Mouse (Mus musculus) MEL (cell line): ENCODE measurements around the gene Tnfrsf13c. TPM values are rescaled to one million over a fixed set of nuclear protein-coding genes. Genes with fewer than 3 reads are reported as not detected.

Experiments used
- DNase-seq: peaks from one replicate; pipeline ENCODE4 v3.0.0; 2011; ENCODE audit warnings: low read depth, low spot score
- H3K27ac ChIP-seq: 2 replicates; pipeline ENCODE4 v1.5.1; 2012; ENCODE audit warnings: low read depth, mild to moderate bottlenecking, control low read depth, low read length, moderate library complexity; ENCODE audit not compliant: control insufficient read depth
- H3K27me3 ChIP-seq, 2 experiments: fragments of 150-350 bp in 1 of 2; sonication (generic) in 1 of 2; 2 replicates each; pipeline ENCODE4 v1.6.1; 2012; ENCODE audit warnings: low read length in 2 of 2, mild to moderate bottlenecking in 2 of 2, improper control_type of control experiment in 1 of 2, moderate library complexity in 1 of 2; ENCODE audit not compliant: insufficient read depth in 2 of 2, control insufficient read depth in 1 of 2
- H3K36me3 ChIP-seq, 2 experiments: 2 replicates each; pipeline ENCODE4 v1.6.1; 2012 to 2014; ENCODE audit warnings: low read length in 2 of 2, improper control_type of control experiment in 1 of 2, inconsistent platforms in 1 of 2, mild to moderate bottlenecking in 1 of 2; ENCODE audit not compliant: insufficient read depth in 2 of 2, control insufficient read depth in 1 of 2
- H3K4me1 ChIP-seq, 2 experiments: fragments of 150-350 bp in 1 of 2; sonication (generic) in 1 of 2; 2 replicates each; pipeline ENCODE4 v1.6.1; 2012; ENCODE audit warnings: low read length in 2 of 2, improper control_type of control experiment in 1 of 2, mild to moderate bottlenecking in 1 of 2; ENCODE audit not compliant: insufficient read depth in 2 of 2, control insufficient read depth in 1 of 2
- H3K4me3 ChIP-seq, 2 experiments: fragments of 150-350 bp in 1 of 2; sonication (generic) in 1 of 2; 2 replicates each; pipeline ENCODE4 v1.5.1; 2012; ENCODE audit warnings: low read depth in 2 of 2, low read length in 2 of 2, mild to moderate bottlenecking in 2 of 2, moderate library complexity in 2 of 2, control low read depth in 1 of 2, improper control_type of control experiment in 1 of 2; ENCODE audit not compliant: control insufficient read depth in 1 of 2, insufficient read depth in 1 of 2
- H3K79me2 ChIP-seq: 2 replicates; pipeline ENCODE4 v1.6.1; 2012; ENCODE audit warnings: mild to moderate bottlenecking, low read length, moderate library complexity; ENCODE audit not compliant: control insufficient read depth, poor library complexity, insufficient read depth
- H3K9ac ChIP-seq: 2 replicates; pipeline ENCODE4 v1.6.1; 2012; ENCODE audit warnings: low read depth, mild to moderate bottlenecking, control low read depth, low read length, moderate library complexity; ENCODE audit not compliant: control insufficient read depth, poor library complexity, severe bottlenecking
- H3K9me3 ChIP-seq: fragments of 150-350 bp; sonication (generic); replicated peaks from 2 replicates; pipeline ENCODE4 v1.6.1; 2012; ENCODE audit warnings: mild to moderate bottlenecking, low read length, improper control_type of control experiment, moderate library complexity; ENCODE audit not compliant: insufficient read depth
- BHLHE40 ChIP-seq: IDR thresholded peaks from 2 replicates; pipeline ENCODE4 v1.6.1; 2012; ENCODE audit warnings: low read depth, mild to moderate bottlenecking, inconsistent platforms, low read length, improper control_type of control experiment, borderline replicate concordance
- CHD1 ChIP-seq: IDR thresholded peaks from 2 replicates; pipeline ENCODE4 v1.6.1; 2012; ENCODE audit warnings: low read depth, mild to moderate bottlenecking, inconsistent platforms, low read length, improper control_type of control experiment
- CTCF ChIP-seq, 3 experiments: IDR thresholded peaks in 2 of 3; conservative IDR thresholded peaks in 1 of 3; 2 replicates each; pipeline ENCODE4 v1.5.1; 2011 to 2012; ENCODE audit warnings: low read length in 3 of 3, low read depth in 2 of 3, mild to moderate bottlenecking in 2 of 3, improper control_type of control experiment in 1 of 3, inconsistent platforms in 1 of 3, mixed read lengths in 1 of 3, moderate library complexity in 1 of 3; ENCODE audit not compliant: control insufficient read depth in 1 of 3, insufficient read depth in 1 of 3, poor library complexity in 1 of 3, severe bottlenecking in 1 of 3
- GABPA ChIP-seq: IDR thresholded peaks from 2 replicates; pipeline ENCODE4 v1.6.1; 2012; ENCODE audit warnings: low read depth, mild to moderate bottlenecking, inconsistent platforms, low read length, improper control_type of control experiment, moderate library complexity
- JUND ChIP-seq: IDR thresholded peaks from 2 replicates; pipeline ENCODE4 v1.6.1; 2011; ENCODE audit warnings: low read depth, mild to moderate bottlenecking, improper control_type of control experiment, low read length
- KAT2A ChIP-seq: conservative IDR thresholded peaks from 2 replicates; pipeline ENCODE4 v1.6.1; 2012; ENCODE audit warnings: low read depth, low read length, improper control_type of control experiment, inconsistent platforms
- MAFK ChIP-seq: IDR thresholded peaks from 2 replicates; pipeline ENCODE4 v1.6.1; 2011; ENCODE audit warnings: low read depth, mild to moderate bottlenecking, low read length, improper control_type of control experiment, borderline replicate concordance
- MAZ ChIP-seq: IDR thresholded peaks from 2 replicates; pipeline ENCODE4 v1.6.1; 2012; ENCODE audit warnings: low read depth, mild to moderate bottlenecking, inconsistent platforms, low read length, improper control_type of control experiment
- MYC ChIP-seq: IDR thresholded peaks from 2 replicates; pipeline ENCODE4 v1.6.1; 2011; ENCODE audit warnings: low read depth, mild to moderate bottlenecking, low read length, improper control_type of control experiment, moderate library complexity
- RAD21 ChIP-seq: IDR thresholded peaks from 2 replicates; pipeline ENCODE4 v1.6.1; 2011; ENCODE audit warnings: mild to moderate bottlenecking, low read depth, low read length, improper control_type of control experiment
- SMC3 ChIP-seq: IDR thresholded peaks from 2 replicates; pipeline ENCODE4 v1.6.1; 2011; ENCODE audit warnings: low read depth, low read length, improper control_type of control experiment
- TBP ChIP-seq: IDR thresholded peaks from 2 replicates; pipeline ENCODE4 v1.8.0; 2011; ENCODE audit warnings: low read depth, low read length, improper control_type of control experiment
- USF1 ChIP-seq: IDR thresholded peaks from 2 replicates; pipeline ENCODE4 v1.6.1; 2014; ENCODE audit warnings: low read depth, mild to moderate bottlenecking, inconsistent platforms, low read length, improper control_type of control experiment, moderate library complexity
- ZC3H11A ChIP-seq: IDR thresholded peaks from 2 replicates; pipeline ENCODE4 v1.6.1; 2012; ENCODE audit warnings: low read depth, mild to moderate bottlenecking, inconsistent platforms, low read length, improper control_type of control experiment
- ZKSCAN1 ChIP-seq: IDR thresholded peaks from 2 replicates; pipeline ENCODE4 v1.6.1; 2012; ENCODE audit warnings: low read depth, mild to moderate bottlenecking, inconsistent platforms, low read length, improper control_type of control experiment, moderate library complexity
- polyA plus RNA-seq, 2 experiments: library from polyadenylated mRNA; stranded (reverse) in 1 of 2; unstranded in 1 of 2; fragments of >175 nt in 1 of 2; fragments of >200 nt in 1 of 2; gene quantifications; 2 replicates each; pipeline versions ENCODE4 v1.2.1 to v1.2.4; 2012; ENCODE audit warnings: low replicate concordance in 2 of 2, low read depth in 1 of 2; ENCODE audit not compliant: insufficient read length in 2 of 2, insufficient read depth in 1 of 2, missing spikeins in 1 of 2
- total RNA-seq: library from RNA; depleted of rRNA; stranded (reverse); fragments of 300-350 nt; gene quantifications from 2 replicates; pipeline ENCODE4 v1.2.3, GENCODE M21; 2012

Gene Tnfrsf13c
- total and polyA plus RNA-seq, 3 experiments, result 0.63 to 1.5 TPM; not detected in 1

DNA sequence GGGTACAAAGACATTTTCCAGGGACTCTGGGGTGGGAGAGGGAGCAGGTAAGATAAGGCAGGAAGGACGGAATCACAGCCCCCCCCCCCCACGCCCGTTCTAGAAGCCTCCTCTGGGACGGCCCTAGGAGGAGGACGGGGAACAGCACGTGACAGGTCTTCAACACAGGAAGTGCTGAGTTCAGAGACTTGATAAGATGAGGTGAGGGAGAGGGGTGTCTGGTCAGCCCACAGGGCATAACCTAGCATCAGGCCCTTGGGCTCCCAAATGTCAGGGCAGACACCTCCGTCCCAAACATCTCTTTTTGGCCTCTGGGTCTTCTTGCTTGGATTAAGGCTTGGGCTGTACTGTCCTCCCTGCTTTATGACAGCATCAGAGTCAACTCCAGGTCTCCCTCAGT lies 918 bp downstream of the Tnfrsf13c start:
- H3K9me3 ChIP-seq, result no peaks in the 10 kb centered on the region
- TF ChIP-seq MAZ (no peak), BHLHE40 (no peak), USF1 (peak; percentile 62), ZKSCAN1 (no peak), MAFK (no peak)
- no peaks in the 10 kb centered on the region for H3K79me2 ChIP-seq
- no peak overlapping the region for H3K27ac ChIP-seq
- peaks cover 0 to 7% of the 10 kb centered on the region in 2 experiments; a peak in 2 of 4 replicates for H3K36me3 ChIP-seq
- H3K9ac ChIP-seq, result no peak overlapping the region
- peaks cover 0 to 24% of the 10 kb centered on the region in 2 experiments for H3K4me1 ChIP-seq
- H3K4me3 ChIP-seq, result no peak overlapping the region
- no peaks in the 10 kb centered on the region for H3K27me3 ChIP-seq
- DNase-seq, result no peak

- Histone ChIP-seq H3K27ac (no peak overlapping the region), H3K9ac (no peak overlapping the region), H3K4me3 (no peak overlapping the region), H3K36me3 (peaks cover 0 to 7% of the 10 kb centered on the region in 2 experiments; a peak in 2 of 4 replicates), H3K4me1 (peaks cover 0 to 24% of the 10 kb centered on the region in 2 experiments), H3K79me2 (no peaks in the 10 kb centered on the region), H3K27me3 (no peaks in the 10 kb centered on the region), H3K9me3 (no peaks in the 10 kb centered on the region)
- TF ChIP-seq KAT2A, result no peak
- peak; percentile 47 for TF ChIP-seq RAD21
- TF ChIP-seq CTCF (IDR thresholded peaks at IDR 0.05 in 2 of 3, conservative IDR thresholded peaks at IDR 0.05 in 1 of 3; ENCODE audit: control insufficient read depth in 1 of 3, insufficient read depth in 1 of 3, low read depth in 2 of 3, low read length in 3 of 3, poor library complexity in 1 of 3, severe bottlenecking in 1 of 3), result peak; percentile 49 to 61 (median 54)
- TF ChIP-seq ZC3H11A, result peak; percentile 37
- no peak for TF ChIP-seq CHD1
- TF ChIP-seq SMC3, result peak; percentile 44
- peak; percentile 63 for DNase-seq
These were observed 2.9 kb downstream of the Tnfrsf13c start for GRCm38 (mm10) chr15:82221104-82221860.

- no peaks in the 10 kb centered on the region for H3K9me3 ChIP-seq
- H3K36me3 ChIP-seq, result peaks cover 0 to 2% of the 10 kb centered on the region in 2 experiments; a peak in 1 of 4 replicates
- no peak for DNase-seq
- no peak overlapping the region for H3K9ac ChIP-seq
- H3K79me2 ChIP-seq, result no peaks in the 10 kb centered on the region
- TF ChIP-seq JUND, result no peak
- TF ChIP-seq GABPA, result no peak
- TF ChIP-seq ZKSCAN1, result no peak
- no peak for TF ChIP-seq MYC
- TF ChIP-seq BHLHE40, result no peak
- no peak for TF ChIP-seq TBP
- no peak for TF ChIP-seq ZC3H11A
- H3K27me3 ChIP-seq, result no peaks in the 10 kb centered on the region
- H3K4me1 ChIP-seq, result peaks cover 0 to 13% of the 10 kb centered on the region in 2 experiments
- no peak overlapping the region for H3K27ac ChIP-seq
- no peak overlapping the region for H3K4me3 ChIP-seq
These were observed 4.0 kb downstream of the Tnfrsf13c start for GRCm38 (mm10) chr15:82220003-82220675.
